Mouse (Mus musculus): ENCODE data around the gene Slc9a3. TPM values are rescaled to one million over a fixed set of nuclear protein-coding genes. Genes with fewer than 3 reads are reported as not detected.

Slc9a3 gene
- polyA plus RNA-seq (2012; fragmentation: generic; extraction: Trizol), result 0.01 TPM

GRCm38 (mm10) chr13:74121141-74121602 is at the start of gene Slc9a3:
Gene Slc9a3, plus strand, starts transcription at chr13:74121457.
- no peak within 1 kb of the TSS for H3K4me3 ChIP-seq
- no peak for TF ChIP-seq E2F4 (IDR thresholded peaks at IDR 0.05; ENCODE audit: insufficient read depth)
- TF ChIP-seq CEBPB (IDR thresholded peaks at IDR 0.05; ENCODE audit: insufficient read depth, poor library complexity, severe bottlenecking), result no peak
- no peak for TF ChIP-seq TCF12 (IDR thresholded peaks at IDR 0.05; ENCODE audit: insufficient read depth, poor library complexity, severe bottlenecking)
- no peak for TF ChIP-seq MYOD1 (IDR thresholded peaks at IDR 0.05; ENCODE audit: control insufficient read depth in 1 of 3, insufficient read length in 2 of 3, low read depth in 2 of 3)
- no peak for TF ChIP-seq SRF (IDR thresholded peaks at IDR 0.05; ENCODE audit: control insufficient read depth, insufficient read length, low read depth)
- TF ChIP-seq MYOG (IDR thresholded peaks at IDR 0.05; ENCODE audit: control insufficient read depth in 1 of 3, insufficient read depth in 1 of 3, insufficient read length in 2 of 3, low read depth in 2 of 3), result no peak
- no peak for TF ChIP-seq POLR2A (IDR thresholded peaks at IDR 0.05; ENCODE audit: insufficient read length, low read depth)
- no peak for TF ChIP-seq POLR2AphosphoS2 (IDR thresholded peaks at IDR 0.05; ENCODE audit: insufficient read length, low read depth)
- H3K79me2 ChIP-seq (ENCODE audit: control insufficient read depth, insufficient read depth), result no peaks in the 10 kb centered on the region
- no peaks in the 10 kb centered on the region for H3K36me3 ChIP-seq (ENCODE audit: control insufficient read depth, insufficient read depth)
- no peak within 1 kb of the TSS for H3K4me2 ChIP-seq (ENCODE audit: low read depth)
- no peak within 1 kb of the TSS for H3ac ChIP-seq (ENCODE audit: control insufficient read depth, insufficient read length)
- peaks cover 25% of the 10 kb centered on the region for H3K27me3 ChIP-seq (ENCODE audit: control insufficient read depth, insufficient read depth, insufficient read length)

GRCm38 (mm10) chr13:74071714-74072113 is 49.5 kb upstream of the Slc9a3 start:
- TF ChIP-seq USF1 (IDR thresholded peaks at IDR 0.05; ENCODE audit: low read depth) (no peak), MYOG (IDR thresholded peaks at IDR 0.05; ENCODE audit: control insufficient read depth in 1 of 3, insufficient read depth in 1 of 3, insufficient read length in 2 of 3, low read depth in 2 of 3) (no peak), MYOD1 (IDR thresholded peaks at IDR 0.05; ENCODE audit: control insufficient read depth in 1 of 3, insufficient read length in 2 of 3, low read depth in 2 of 3) (no peak)

GRCm38 (mm10) chr13:74073369-74073768 is 47.9 kb upstream of the Slc9a3 start:
- no peaks in the 10 kb centered on the region for H3K27me3 ChIP-seq (ENCODE audit: control insufficient read depth, insufficient read depth, insufficient read length)
- no peaks in the 10 kb centered on the region for H3K36me3 ChIP-seq (ENCODE audit: control insufficient read depth, insufficient read depth)
- no peak overlapping the region for H3K4me3 ChIP-seq
- H3K79me2 ChIP-seq (ENCODE audit: control insufficient read depth, insufficient read depth), result no peaks in the 10 kb centered on the region
- H3K4me2 ChIP-seq (ENCODE audit: low read depth), result no peak overlapping the region
- no peak overlapping the region for H3ac ChIP-seq (ENCODE audit: control insufficient read depth, insufficient read length)
- TF ChIP-seq MYOD1 (IDR thresholded peaks at IDR 0.05; ENCODE audit: control insufficient read depth in 1 of 3, insufficient read length in 2 of 3, low read depth in 2 of 3) (no peak), MAX (IDR thresholded peaks at IDR 0.05; ENCODE audit: low read depth) (no peak), USF1 (IDR thresholded peaks at IDR 0.05; ENCODE audit: low read depth) (no peak)

More at GRCm38 (mm10) chr13:74071714-74072113, 49.5 kb upstream of the Slc9a3 start:
- no peak overlapping the region for H3K4me2 ChIP-seq (ENCODE audit: low read depth)
- no peaks in the 10 kb centered on the region for H3K79me2 ChIP-seq (ENCODE audit: control insufficient read depth, insufficient read depth)
- no peaks in the 10 kb centered on the region for H3K36me3 ChIP-seq (ENCODE audit: control insufficient read depth, insufficient read depth)
- no peak overlapping the region for H3ac ChIP-seq (ENCODE audit: control insufficient read depth, insufficient read length)
- no peak overlapping the region for H3K4me3 ChIP-seq
- H3K27me3 ChIP-seq (ENCODE audit: control insufficient read depth, insufficient read depth, insufficient read length), result no peaks in the 10 kb centered on the region

GRCm38 (mm10) chr13:74090265-74090664 is 31.0 kb upstream of the Slc9a3 start:
- no peak overlapping the region for H3K4me3 ChIP-seq
- H3K36me3 ChIP-seq (ENCODE audit: control insufficient read depth, insufficient read depth), result no peaks in the 10 kb centered on the region
- H3K27me3 ChIP-seq (ENCODE audit: control insufficient read depth, insufficient read depth, insufficient read length), result peaks cover 9% of the 10 kb centered on the region
- H3K79me2 ChIP-seq (ENCODE audit: control insufficient read depth, insufficient read depth), result no peaks in the 10 kb centered on the region
- no peak for TF ChIP-seq POLR2A (IDR thresholded peaks at IDR 0.05; ENCODE audit: insufficient read length, low read depth)
- TF ChIP-seq USF1 (IDR thresholded peaks at IDR 0.05; ENCODE audit: low read depth), result no peak
- no peak for TF ChIP-seq TCF3 (IDR thresholded peaks at IDR 0.05; ENCODE audit: insufficient read length, low read depth)
- TF ChIP-seq SRF (IDR thresholded peaks at IDR 0.05; ENCODE audit: control insufficient read depth, insufficient read length, low read depth), result no peak
- TF ChIP-seq TCF12 (IDR thresholded peaks at IDR 0.05; ENCODE audit: insufficient read depth, poor library complexity, severe bottlenecking), result no peak
- no peak for TF ChIP-seq MYOD1 (IDR thresholded peaks at IDR 0.05; ENCODE audit: control insufficient read depth in 1 of 3, insufficient read length in 2 of 3, low read depth in 2 of 3)
- TF ChIP-seq E2F4 (IDR thresholded peaks at IDR 0.05; ENCODE audit: insufficient read depth), result no peak
- no peak overlapping the region for H3K4me2 ChIP-seq (ENCODE audit: low read depth)
- no peak overlapping the region for H3ac ChIP-seq (ENCODE audit: control insufficient read depth, insufficient read length)

GRCm38 (mm10) chr13:74095936-74096335 is 25.3 kb upstream of the Slc9a3 start:
- no peak for TF ChIP-seq REST (IDR thresholded peaks at IDR 0.05; ENCODE audit: insufficient read depth, insufficient read length)
- TF ChIP-seq POLR2AphosphoS2 (IDR thresholded peaks at IDR 0.05; ENCODE audit: insufficient read length, low read depth), result no peak
- no peak for TF ChIP-seq POLR2A (IDR thresholded peaks at IDR 0.05; ENCODE audit: insufficient read length, low read depth)
- no peak for TF ChIP-seq USF1 (IDR thresholded peaks at IDR 0.05; ENCODE audit: low read depth)
- TF ChIP-seq MYOD1 (IDR thresholded peaks at IDR 0.05; ENCODE audit: control insufficient read depth in 1 of 3, insufficient read length in 2 of 3, low read depth in 2 of 3), result no peak
- TF ChIP-seq SRF (IDR thresholded peaks at IDR 0.05; ENCODE audit: control insufficient read depth, insufficient read length, low read depth), result no peak
- TF ChIP-seq E2F4 (IDR thresholded peaks at IDR 0.05; ENCODE audit: insufficient read depth), result no peak
- TF ChIP-seq TCF3 (IDR thresholded peaks at IDR 0.05; ENCODE audit: insufficient read length, low read depth), result no peak
- no peak for TF ChIP-seq CEBPB (IDR thresholded peaks at IDR 0.05; ENCODE audit: insufficient read depth, poor library complexity, severe bottlenecking)
- TF ChIP-seq TCF12 (IDR thresholded peaks at IDR 0.05; ENCODE audit: insufficient read depth, poor library complexity, severe bottlenecking), result no peak
- no peak for TF ChIP-seq MYOG (IDR thresholded peaks at IDR 0.05; ENCODE audit: control insufficient read depth in 1 of 3, insufficient read depth in 1 of 3, insufficient read length in 2 of 3, low read depth in 2 of 3)
- TF ChIP-seq MAX (IDR thresholded peaks at IDR 0.05; ENCODE audit: low read depth), result no peak
- peaks cover 5% of the 10 kb centered on the region for H3K27me3 ChIP-seq (ENCODE audit: control insufficient read depth, insufficient read depth, insufficient read length)
- no peaks in the 10 kb centered on the region for H3K36me3 ChIP-seq (ENCODE audit: control insufficient read depth, insufficient read depth)

More at GRCm38 (mm10) chr13:74095936-74096335, 25.3 kb upstream of the Slc9a3 start:
- Histone ChIP-seq H3K4me3 (no peak overlapping the region), H3ac (ENCODE audit: control insufficient read depth, insufficient read length) (no peak overlapping the region), H3K79me2 (ENCODE audit: control insufficient read depth, insufficient read depth) (no peaks in the 10 kb centered on the region), H3K4me2 (ENCODE audit: low read depth) (no peak overlapping the region)

Data from myocyte (in vitro differentiated cells).